Mouse (Mus musculus) right cerebral cortex, postnatal 10 days (tissue): Measurements from ENCODE around the gene Selenbp1.

Source experiments
- DNase-seq, 2 experiments: peaks; one replicate each; pipeline ENCODE4 v3.0.0; 2021; ENCODE audit warnings: low spot score in 2 of 2

Selenbp1 gene

DNA sequence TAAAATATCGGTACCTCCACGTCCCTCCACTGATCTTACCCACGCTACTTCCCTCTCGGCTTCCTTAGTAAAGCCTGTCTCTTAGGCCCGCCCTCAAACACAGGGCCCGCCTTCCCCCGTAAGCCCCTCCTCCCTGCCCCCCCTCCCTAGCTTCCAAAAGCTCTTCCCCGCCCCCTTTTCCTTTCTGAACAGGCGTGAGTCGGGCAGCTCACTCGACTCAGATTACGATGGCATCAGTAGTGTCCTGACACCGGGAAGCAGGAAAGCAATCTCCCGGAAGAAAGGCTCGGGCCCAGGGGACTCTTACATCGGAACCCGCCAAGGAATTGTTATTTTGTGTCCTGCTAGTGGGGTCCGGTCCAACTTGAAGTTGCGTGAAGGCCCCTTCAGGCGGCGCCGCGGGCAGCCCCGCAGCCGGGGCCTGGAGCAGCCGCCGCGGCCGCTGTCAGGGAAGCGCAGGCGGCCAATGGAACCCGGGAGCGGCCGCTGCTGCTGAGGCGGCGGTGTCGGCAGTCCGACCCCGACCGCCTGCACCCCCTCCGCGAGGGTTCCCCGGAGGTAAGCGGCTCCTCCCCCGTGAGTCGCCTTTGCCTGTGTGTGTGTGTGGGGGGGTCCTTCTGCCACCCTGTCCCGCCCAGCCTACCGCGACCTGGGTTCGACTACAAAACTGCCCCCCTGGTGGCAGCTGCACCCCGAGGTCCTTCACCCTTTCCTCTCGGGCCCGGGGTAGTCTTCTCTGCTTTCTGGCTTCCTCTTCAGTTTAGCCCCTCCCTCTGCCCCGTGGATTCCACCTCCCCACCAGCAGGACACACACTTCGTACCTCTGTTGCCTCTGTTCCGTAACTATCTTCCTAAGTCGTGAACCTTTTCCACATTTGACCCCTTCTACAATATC, 41.9 kb downstream of the Selenbp1 start, which contains the start of gene Pi4kb:
Pi4kb (plus strand) TSS at position 204 of the 895 bp plus-strand sequence.
- peak; percentile 85 to 87 for DNase-seq

DNA sequence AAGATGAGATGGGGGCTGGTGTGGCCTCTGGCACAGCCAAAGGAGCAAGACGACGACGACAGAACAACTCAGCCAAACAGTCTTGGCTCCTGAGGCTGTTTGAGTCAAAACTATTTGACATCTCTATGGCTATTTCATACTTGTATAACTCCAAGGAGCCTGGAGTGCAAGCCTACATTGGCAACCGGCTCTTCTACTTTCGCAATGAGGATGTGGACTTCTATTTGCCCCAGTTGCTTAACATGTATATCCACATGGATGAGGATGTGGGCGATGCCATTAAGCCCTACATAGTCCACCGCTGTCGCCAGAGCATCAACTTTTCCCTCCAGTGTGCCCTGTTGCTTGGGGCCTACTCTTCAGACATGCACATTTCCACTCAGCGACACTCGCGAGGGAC, 51.5 kb downstream of the Selenbp1 start:
- DNase-seq = no peak

DNA sequence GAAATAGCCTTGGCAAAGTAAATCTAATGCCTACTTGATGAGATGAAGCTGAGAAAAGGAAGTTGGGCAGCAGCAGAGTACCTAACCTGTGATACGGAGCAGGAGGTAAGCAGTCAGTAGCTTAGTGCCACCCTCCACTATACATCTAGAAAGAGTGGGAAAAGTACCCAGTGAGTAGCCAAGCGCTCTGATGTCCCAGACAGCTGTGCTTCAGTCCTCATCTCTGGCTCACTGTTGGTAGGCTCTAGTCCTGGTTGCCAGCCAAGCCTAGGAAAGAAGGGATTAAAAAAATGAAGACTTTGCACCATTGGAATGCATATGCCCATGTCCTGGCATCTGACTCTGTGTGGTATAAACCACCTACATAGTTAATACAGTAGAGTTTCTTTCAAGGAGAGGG, 52.7 kb downstream of the Selenbp1 start:
- no peak for DNase-seq

DNA sequence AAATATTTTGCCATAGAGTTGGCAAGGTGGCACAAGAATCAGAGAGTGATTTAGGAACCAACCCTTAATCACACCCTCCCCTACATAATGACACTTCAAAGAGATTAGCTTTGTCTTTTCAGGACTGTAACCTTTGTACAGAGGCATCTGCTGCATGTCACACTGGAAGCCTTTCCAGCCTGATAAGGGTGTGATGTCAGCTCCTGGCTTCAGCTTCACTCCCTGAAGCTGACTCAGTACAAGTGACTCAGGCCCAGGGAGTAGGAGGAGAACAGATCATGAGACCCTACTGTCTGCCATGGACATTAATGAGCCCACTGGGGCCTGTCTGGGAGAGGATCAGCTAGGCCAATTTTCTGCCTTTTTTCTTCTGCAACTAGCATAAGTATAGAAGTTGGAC, 54.7 kb downstream of the Selenbp1 start:
- DNase-seq = no peak

DNA sequence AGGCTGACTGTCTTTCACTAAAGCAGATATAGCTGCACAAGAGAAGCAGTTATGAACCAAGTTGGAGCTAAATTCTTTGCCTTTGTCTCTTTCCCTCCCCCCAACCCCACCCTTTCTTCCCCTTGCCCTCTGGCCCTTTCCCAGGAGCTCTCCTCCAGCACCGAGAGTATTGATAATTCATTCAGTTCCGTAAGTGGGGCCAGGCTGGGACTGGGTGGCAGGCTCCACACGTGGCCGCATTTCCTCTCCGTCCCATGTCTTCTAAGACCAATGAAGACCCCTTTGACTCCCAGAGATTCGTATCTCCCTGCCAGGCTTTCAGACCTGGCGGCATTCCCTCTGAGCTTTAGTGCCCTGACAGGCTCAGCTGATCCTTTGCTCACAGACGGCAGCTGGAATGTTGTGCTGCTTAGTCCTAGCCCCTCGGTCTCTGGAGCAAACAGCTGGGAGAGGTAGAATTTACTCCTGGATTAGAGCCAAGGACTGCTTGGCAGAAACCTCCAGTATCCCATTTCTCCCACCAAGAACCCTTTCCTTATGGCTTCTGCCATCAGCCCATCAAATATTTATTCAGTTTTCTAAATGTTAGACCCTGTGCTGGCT, 56.4 kb downstream of the Selenbp1 start:
- DNase-seq = no peak
